Mouse (Mus musculus): ENCODE measurements around the gene Elac2. TPM values are rescaled to one million over a fixed set of nuclear protein-coding genes. Genes with fewer than 3 reads are reported as not detected.
A peak's percentile ranks its signal among the peaks of the same experiment; 100 is the strongest.

Elac2 gene
- 7.1 and 7.5 TPM in 2 replicates for polyA plus RNA-seq (2015; fragmentation: Nextera tagmentation; extraction: Ambion mirVana)

GRCm38 (mm10) chr11:64978720-64979488 is at the start of gene Elac2:
Elac2 (plus strand) TSS chr11:64979038.
- under 1% methylated on average over 65 of the region's 65 CpGs for WGBS

GRCm38 (mm10) chr11:64929130-64929529 is 49.7 kb upstream of the Elac2 start:
- 88% methylated on average over 2 of the region's 2 CpGs for WGBS

More at GRCm38 (mm10) chr11:64978720-64979488, at the start of gene Elac2:
- H3K27me3 ChIP-seq (replicated peaks; ENCODE audit: control insufficient read depth, insufficient read depth, low read length): no peaks in the 10 kb centered on the region
- no peaks in the 10 kb centered on the region for H3K9me3 ChIP-seq (ENCODE audit: control insufficient read depth)
- peak within 1 kb of the TSS; percentile 69 for H3K9ac ChIP-seq (ENCODE audit: low read depth, low read length)
- peaks cover 18% of the 10 kb centered on the region for H3K36me3 ChIP-seq (ENCODE audit: control insufficient read depth, insufficient read depth)
- H3K4me3 ChIP-seq (ENCODE audit: low read depth, low read length): peak within 1 kb of the TSS; percentile 76
- no peaks in the 10 kb centered on the region for H3K4me1 ChIP-seq (replicated peaks; ENCODE audit: control insufficient read depth, insufficient read depth, low read length)
- no peak for TF ChIP-seq CTCF (IDR thresholded peaks at IDR 0.05; ENCODE audit: low read depth)
- no peak within 1 kb of the TSS for H3K27ac ChIP-seq (ENCODE audit: low read depth, low read length)
- peak; percentile 100 for ATAC-seq
- H3K4me2 ChIP-seq (replicated peaks; ENCODE audit: low read depth): peak within 1 kb of the TSS; percentile 94

GRCm38 (mm10) chr11:64931060-64931770 is 47.6 kb upstream of the Elac2 start:
- H3K36me3 ChIP-seq (ENCODE audit: control insufficient read depth, insufficient read depth): no peaks in the 10 kb centered on the region
- H3K4me3 ChIP-seq (ENCODE audit: low read depth, low read length): no peak overlapping the region
- H3K27me3 ChIP-seq (replicated peaks; ENCODE audit: control insufficient read depth, insufficient read depth, low read length): no peaks in the 10 kb centered on the region
- no peak overlapping the region for H3K9ac ChIP-seq (ENCODE audit: low read depth, low read length)
- no peak overlapping the region for H3K27ac ChIP-seq (ENCODE audit: low read depth, low read length)
- 51% methylated on average over 11 of the region's 11 CpGs for WGBS
- ATAC-seq: no peak
- TF ChIP-seq CTCF (IDR thresholded peaks at IDR 0.05; ENCODE audit: low read depth): no peak
- H3K4me2 ChIP-seq (replicated peaks; ENCODE audit: low read depth): no peak overlapping the region
- H3K9me3 ChIP-seq (ENCODE audit: control insufficient read depth): no peaks in the 10 kb centered on the region
- H3K4me1 ChIP-seq (replicated peaks; ENCODE audit: control insufficient read depth, insufficient read depth, low read length): no peaks in the 10 kb centered on the region

More at GRCm38 (mm10) chr11:64929130-64929529, 49.7 kb upstream of the Elac2 start:
- Histone ChIP-seq H3K9me3 (ENCODE audit: control insufficient read depth) (no peaks in the 10 kb centered on the region), H3K4me1 (replicated peaks; ENCODE audit: control insufficient read depth, insufficient read depth, low read length) (no peaks in the 10 kb centered on the region), H3K27me3 (replicated peaks; ENCODE audit: control insufficient read depth, insufficient read depth, low read length) (no peaks in the 10 kb centered on the region), H3K36me3 (ENCODE audit: control insufficient read depth, insufficient read depth) (no peaks in the 10 kb centered on the region), H3K4me2 (replicated peaks; ENCODE audit: low read depth) (no peak overlapping the region), H3K4me3 (ENCODE audit: low read depth, low read length) (no peak overlapping the region), H3K9ac (ENCODE audit: low read depth, low read length) (no peak overlapping the region), H3K27ac (ENCODE audit: low read depth, low read length) (no peak overlapping the region)
- no peak for TF ChIP-seq CTCF (IDR thresholded peaks at IDR 0.05; ENCODE audit: low read depth)
- no peak for ATAC-seq

GRCm38 (mm10) chr11:64937226-64937625 is 41.6 kb upstream of the Elac2 start:
- Histone ChIP-seq H3K4me3 (ENCODE audit: low read depth, low read length) (no peak overlapping the region), H3K27ac (ENCODE audit: low read depth, low read length) (no peak overlapping the region), H3K36me3 (ENCODE audit: control insufficient read depth, insufficient read depth) (no peaks in the 10 kb centered on the region), H3K4me1 (replicated peaks; ENCODE audit: control insufficient read depth, insufficient read depth, low read length) (no peaks in the 10 kb centered on the region), H3K27me3 (replicated peaks; ENCODE audit: control insufficient read depth, insufficient read depth, low read length) (no peaks in the 10 kb centered on the region), H3K4me2 (replicated peaks; ENCODE audit: low read depth) (no peak overlapping the region), H3K9ac (ENCODE audit: low read depth, low read length) (no peak overlapping the region), H3K9me3 (ENCODE audit: control insufficient read depth) (no peaks in the 10 kb centered on the region)
- TF ChIP-seq CTCF (IDR thresholded peaks at IDR 0.05; ENCODE audit: low read depth): no peak
- 89% methylated on average over 2 of the region's 2 CpGs for WGBS
- no peak for ATAC-seq

GRCm38 (mm10) chr11:64941193-64941592 is 37.6 kb upstream of the Elac2 start:
- no peaks in the 10 kb centered on the region for H3K36me3 ChIP-seq (ENCODE audit: control insufficient read depth, insufficient read depth)
- no peaks in the 10 kb centered on the region for H3K4me1 ChIP-seq (replicated peaks; ENCODE audit: control insufficient read depth, insufficient read depth, low read length)
- no peak for TF ChIP-seq CTCF (IDR thresholded peaks at IDR 0.05; ENCODE audit: low read depth)
- no peak overlapping the region for H3K27ac ChIP-seq (ENCODE audit: low read depth, low read length)
- H3K9ac ChIP-seq (ENCODE audit: low read depth, low read length): no peak overlapping the region
- H3K4me3 ChIP-seq (ENCODE audit: low read depth, low read length): no peak overlapping the region
- no peak for ATAC-seq
- no peaks in the 10 kb centered on the region for H3K9me3 ChIP-seq (ENCODE audit: control insufficient read depth)
- H3K27me3 ChIP-seq (replicated peaks; ENCODE audit: control insufficient read depth, insufficient read depth, low read length): no peaks in the 10 kb centered on the region
- no peak overlapping the region for H3K4me2 ChIP-seq (replicated peaks; ENCODE audit: low read depth)
- WGBS: 91% methylated on average over 2 of the region's 2 CpGs

- Histone ChIP-seq H3K4me3 (ENCODE audit: low read depth, low read length) (no peak overlapping the region), H3K36me3 (ENCODE audit: control insufficient read depth, insufficient read depth) (no peaks in the 10 kb centered on the region), H3K4me1 (replicated peaks; ENCODE audit: control insufficient read depth, insufficient read depth, low read length) (no peaks in the 10 kb centered on the region), H3K9me3 (ENCODE audit: control insufficient read depth) (no peaks in the 10 kb centered on the region), H3K9ac (ENCODE audit: low read depth, low read length) (no peak overlapping the region), H3K4me2 (replicated peaks; ENCODE audit: low read depth) (no peak overlapping the region), H3K27me3 (replicated peaks; ENCODE audit: control insufficient read depth, insufficient read depth, low read length) (no peaks in the 10 kb centered on the region), H3K27ac (ENCODE audit: low read depth, low read length) (no peak overlapping the region)
- 65% methylated on average over 3 of the region's 3 CpGs for WGBS
- TF ChIP-seq CTCF (IDR thresholded peaks at IDR 0.05; ENCODE audit: low read depth): no peak
- no peak for ATAC-seq
Observed at GRCm38 (mm10) chr11:64949782-64950181, 29.1 kb upstream of the Elac2 start.

Measured in intestine, postnatal 0 days (tissue).